Mouse (Mus musculus) intestine, embryonic 14.5 days (tissue): ENCODE data around the gene Mllt6. TPM values are rescaled to one million over a fixed set of nuclear protein-coding genes. Genes with fewer than 3 reads are reported as not detected.
"Not testable (repeated sequence)": the region's sequence is repeated elsewhere in the genome, so short reads cannot be mapped to it uniquely, and the experiment has no call there.

Source experiments
- ATAC-seq: fragments of 200-750 bp; cut with Nextera tagmentation; replicated peaks from 2 replicates; pipeline ENCODE4 v1.8.0; 2017; ENCODE audit warnings: low read depth, moderate number of reproducible peaks, moderate TSS enrichment, moderate library complexity; ENCODE audit not compliant: low FRiP score, low TSS enrichment
- DNase-seq: peaks from one replicate; pipeline ENCODE4 v3.0.0-alpha.2; 2018; ENCODE audit warnings: low spot score
- H3K27ac ChIP-seq: fragments of 300-500 bp; sonication (generic); 2 replicates; pipeline ENCODE4 v1.5.1; 2014; ENCODE audit warnings: low read depth, mild to moderate bottlenecking, control low read depth
- H3K27me3 ChIP-seq: fragments of 300-500 bp; sonication (generic); replicated peaks from 2 replicates; pipeline ENCODE4 v1.6.1; 2014; ENCODE audit warnings: low read length, control low read depth; ENCODE audit not compliant: control insufficient read depth, insufficient read depth
- H3K36me3 ChIP-seq: fragments of 300-500 bp; sonication (generic); 2 replicates; pipeline ENCODE4 v1.6.1; 2014; ENCODE audit warnings: low read length, control low read depth; ENCODE audit not compliant: control insufficient read depth, insufficient read depth
- H3K4me1 ChIP-seq: fragments of 300-500 bp; sonication (generic); replicated peaks from 2 replicates; pipeline ENCODE4 v1.6.1; 2014; ENCODE audit warnings: low read length, control low read depth, mixed read lengths; ENCODE audit not compliant: control insufficient read depth, insufficient read depth
- H3K4me2 ChIP-seq: fragments of 300-500 bp; sonication (generic); 2 replicates; pipeline ENCODE4 v1.6.1; 2014; ENCODE audit warnings: low read length
- H3K4me3 ChIP-seq: fragments of 300-500 bp; sonication (generic); 2 replicates; pipeline ENCODE4 v1.5.1; 2014; ENCODE audit warnings: low read depth, low read length, control low read depth, mixed read lengths
- H3K9ac ChIP-seq: fragments of 300-500 bp; sonication (generic); 2 replicates; pipeline ENCODE4 v1.6.1; 2014; ENCODE audit warnings: mild to moderate bottlenecking, low read length
- H3K9me3 ChIP-seq: fragments of 300-500 bp; sonication (generic); 2 replicates; pipeline ENCODE4 v1.6.1; 2016; ENCODE audit warnings: low read length, control low read depth; ENCODE audit not compliant: control insufficient read depth
- WGBS: fragments of 180-500 bp; shearing (Covaris S2); extraction: QIAGEN DNeasy Blood & Tissue Kit; methylation state at CpG from one replicate; pipeline ENCODE4 v1.1.7; 2014; 5-methylcytosine and 5-hydroxymethylcytosine counted together
- polyA plus RNA-seq: library from polyadenylated mRNA; unstranded; fragments of >200 nt; fragmentation: Nextera tagmentation; extraction: Ambion mirVana; gene quantifications from 2 replicates; pipeline ENCODE4 v1.2.1, GENCODE M21; 2014

Mllt6 gene
- polyA plus RNA-seq, 1 experiment from 2014 or later = 4.8 TPM

DNA sequence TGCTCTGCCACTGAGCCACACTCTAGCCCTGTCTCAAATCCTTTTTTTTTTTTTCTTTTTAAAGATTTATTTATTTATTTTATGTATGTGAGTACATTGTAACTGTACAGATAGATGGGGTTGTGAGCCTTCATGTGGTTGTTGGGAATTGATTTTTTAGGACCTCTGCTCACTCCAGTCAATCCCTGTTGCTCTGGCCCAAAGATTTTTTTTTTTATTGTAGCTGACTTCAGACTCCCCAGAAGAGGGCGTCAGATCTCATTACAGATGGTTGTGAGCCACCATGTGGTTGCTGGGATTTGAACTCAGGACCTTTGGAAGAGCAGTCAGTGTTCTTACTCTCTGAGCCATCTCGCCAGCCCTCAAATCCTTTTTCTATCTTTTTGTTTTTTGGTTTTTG, 46.9 kb downstream of the Mllt6 start:
- peaks cover 63% of the 10 kb centered on the region for H3K36me3 ChIP-seq
- not testable (repeated sequence) for ATAC-seq, H3K27me3 ChIP-seq, H3K4me3 ChIP-seq, H3K9me3 ChIP-seq, H3K4me1 ChIP-seq, H3K4me2 ChIP-seq, H3K9ac ChIP-seq, H3K27ac ChIP-seq, DNase-seq
- 84% methylated on average over 2 of the region's 2 CpGs for WGBS

DNA sequence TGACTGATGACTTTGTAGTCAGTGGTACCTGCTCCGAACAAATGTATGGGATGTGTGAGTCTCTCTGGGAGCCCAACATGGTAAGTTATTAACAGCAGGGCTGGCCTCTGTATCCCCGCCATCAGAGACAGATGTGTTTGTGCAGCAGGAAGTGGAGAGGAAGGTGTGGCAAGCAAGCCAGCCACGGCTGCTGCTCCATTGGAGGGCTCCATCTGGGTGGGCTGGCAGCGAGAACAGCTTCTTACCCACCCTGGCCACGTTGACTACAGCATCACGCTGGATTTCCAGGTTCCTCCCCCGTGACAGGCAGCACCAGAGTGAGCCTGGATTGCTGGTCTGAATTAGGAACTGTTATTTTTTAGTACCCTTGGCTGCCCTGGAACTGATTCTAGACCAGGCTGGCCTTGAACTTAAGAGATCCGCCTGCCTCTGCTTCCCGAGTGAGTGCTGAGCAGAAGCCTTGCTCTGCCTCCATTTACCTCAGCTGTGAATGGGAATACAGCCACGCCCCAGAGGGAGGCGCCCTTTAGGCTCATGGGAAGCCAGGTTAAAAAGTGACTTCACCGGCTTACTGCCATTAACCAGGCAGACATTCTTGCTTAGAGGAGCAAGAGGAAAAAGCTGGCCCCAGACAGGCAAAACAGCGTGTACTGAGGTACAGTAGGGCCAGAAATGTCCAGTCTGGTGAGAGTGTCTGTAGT, 48.1 kb downstream of the Mllt6 start:
- Histone ChIP-seq H3K27me3 (no peaks in the 10 kb centered on the region), H3K36me3 (peaks cover 58% of the 10 kb centered on the region), H3K9me3 (no peaks in the 10 kb centered on the region), H3K27ac (no peak overlapping the region), H3K4me2 (no peak overlapping the region), H3K4me1 (no peaks in the 10 kb centered on the region), H3K4me3 (no peak overlapping the region), H3K9ac (no peak overlapping the region)
- no peak for DNase-seq
- WGBS = 73% methylated on average over 13 of the region's 13 CpGs
- no peak for ATAC-seq

DNA sequence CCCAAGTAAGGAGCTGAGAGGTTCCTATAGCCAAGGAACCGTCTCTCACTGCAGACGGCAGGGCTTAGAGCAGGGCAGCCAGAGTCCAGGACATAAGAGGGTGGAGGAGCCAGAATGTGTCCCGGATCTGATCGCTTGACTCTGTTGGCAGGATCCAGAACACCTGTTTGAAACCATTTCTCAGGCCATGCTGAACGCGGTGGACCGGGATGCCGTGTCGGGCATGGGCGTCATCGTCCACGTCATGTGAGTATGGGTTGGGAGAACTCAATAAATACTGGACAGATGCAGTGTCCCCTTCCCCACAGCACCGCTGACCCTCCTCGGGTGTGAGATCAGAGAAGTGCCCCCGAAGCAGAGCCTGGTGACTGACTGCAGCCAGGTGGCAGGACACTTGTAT, 49.1 kb downstream of the Mllt6 start:
- 91% methylated on average over 15 of the region's 15 CpGs for WGBS
- Histone ChIP-seq H3K4me3 (no peak overlapping the region), H3K4me2 (no peak overlapping the region), H3K9ac (no peak overlapping the region), H3K27ac (no peak overlapping the region), H3K36me3 (peaks cover 58% of the 10 kb centered on the region), H3K4me1 (no peaks in the 10 kb centered on the region), H3K9me3 (no peaks in the 10 kb centered on the region), H3K27me3 (no peaks in the 10 kb centered on the region)
- DNase-seq (no peak), ATAC-seq (no peak)

DNA sequence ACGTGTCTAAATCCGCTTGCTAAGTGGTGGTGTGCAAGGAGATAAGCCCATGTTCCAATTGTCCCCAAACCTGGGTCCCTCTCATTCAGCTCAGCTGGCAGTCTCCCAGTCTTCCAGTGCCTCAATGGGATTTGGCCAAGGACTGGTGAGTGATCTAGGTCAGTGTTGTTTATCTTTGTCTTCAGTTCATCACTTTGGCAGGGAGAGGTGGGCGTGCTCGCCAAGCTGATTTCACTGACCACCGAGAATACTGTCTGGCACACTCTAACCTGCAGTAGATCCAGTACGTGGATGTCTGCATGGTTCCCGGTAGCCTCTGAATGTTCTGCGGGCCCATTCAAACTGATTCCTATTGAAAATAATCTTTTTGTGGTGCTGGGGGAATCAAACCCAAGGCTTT, 50.7 kb downstream of the Mllt6 start:
- Histone ChIP-seq H3K9ac (no peak overlapping the region), H3K27ac (no peak overlapping the region), H3K4me1 (no peaks in the 10 kb centered on the region), H3K36me3 (peaks cover 61% of the 10 kb centered on the region), H3K27me3 (no peaks in the 10 kb centered on the region), H3K4me3 (no peak overlapping the region), H3K4me2 (no peak overlapping the region), H3K9me3 (no peaks in the 10 kb centered on the region)
- no peak for DNase-seq
- ATAC-seq = no peak
- 88% methylated on average over 8 of the region's 8 CpGs for WGBS

DNA sequence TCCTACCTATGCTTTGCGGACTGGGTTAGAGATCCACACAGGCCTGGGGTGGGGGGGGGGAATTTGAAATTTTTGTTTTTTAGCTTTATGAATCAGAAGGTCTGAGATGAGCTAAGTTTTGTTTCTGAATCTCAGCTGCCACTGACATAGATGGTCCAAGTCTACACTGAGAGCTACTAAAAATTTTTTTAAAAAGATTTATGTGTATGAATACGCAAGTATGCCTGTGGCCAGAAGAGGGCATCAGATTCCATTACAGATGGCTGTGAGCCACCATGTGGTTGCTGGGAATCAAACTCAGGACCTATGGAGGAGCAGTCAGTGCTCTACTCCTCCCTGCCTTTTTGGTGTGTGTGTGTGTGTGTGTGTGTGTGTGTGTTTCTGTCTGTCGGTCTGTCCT, 51.1 kb downstream of the Mllt6 start:
- Histone ChIP-seq H3K27me3 (no peaks in the 10 kb centered on the region), H3K4me3 (no peak overlapping the region), H3K27ac (no peak overlapping the region), H3K9me3 (no peaks in the 10 kb centered on the region), H3K9ac (no peak overlapping the region), H3K4me1 (no peaks in the 10 kb centered on the region), H3K36me3 (peaks cover 61% of the 10 kb centered on the region), H3K4me2 (no peak overlapping the region)
- WGBS = 94% methylated on average over 3 of the region's 3 CpGs
- ATAC-seq (no peak), DNase-seq (no peak)

DNA sequence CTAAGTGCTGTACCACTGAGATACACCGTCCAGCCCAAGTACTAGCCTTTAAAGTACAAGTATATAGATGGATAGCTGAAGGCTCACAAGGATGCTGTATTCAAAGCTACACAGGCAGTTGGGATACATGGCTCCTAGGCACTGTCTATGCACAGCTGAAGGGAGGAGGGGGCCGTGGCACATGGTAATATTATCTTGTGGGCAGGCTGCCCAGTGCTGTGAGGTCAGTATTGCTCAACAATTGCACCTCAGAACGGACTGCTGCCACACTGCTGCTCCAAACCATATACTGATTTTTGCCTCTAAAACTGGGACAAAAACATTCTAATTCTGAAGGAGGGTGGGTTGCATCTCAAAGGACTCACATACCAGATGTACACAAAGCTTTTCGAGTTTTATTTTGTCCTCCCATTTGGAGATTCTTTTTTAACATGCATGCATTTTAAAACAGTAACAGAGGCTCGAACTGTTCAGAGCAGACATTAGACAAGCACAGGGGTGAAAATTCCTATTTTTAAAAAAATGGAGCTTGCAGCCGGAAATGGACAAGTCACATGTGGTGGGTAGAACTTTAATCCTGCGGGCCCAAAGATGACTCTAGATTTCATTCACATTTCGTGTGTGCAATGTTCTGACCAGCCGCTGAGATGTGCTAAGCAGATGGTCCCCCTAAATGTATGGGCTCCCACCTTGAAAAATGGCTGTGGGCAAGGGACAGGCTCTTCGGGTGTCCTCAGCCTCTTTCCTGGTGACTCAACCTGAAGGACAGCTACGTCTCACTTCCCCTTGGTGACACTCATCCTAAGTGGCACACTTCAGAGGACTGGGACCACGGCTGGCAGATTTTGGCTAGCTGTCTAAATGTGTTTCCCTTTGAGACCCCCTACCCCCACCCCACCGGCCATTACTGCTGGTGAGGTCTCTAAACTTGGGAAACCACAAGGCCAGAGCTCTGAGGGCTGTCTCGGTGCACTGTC, 51.9 kb downstream of the Mllt6 start:
- Histone ChIP-seq H3K27ac (no peak overlapping the region), H3K4me1 (no peaks in the 10 kb centered on the region), H3K9me3 (no peaks in the 10 kb centered on the region), H3K27me3 (no peaks in the 10 kb centered on the region), H3K4me3 (no peak overlapping the region), H3K9ac (no peak overlapping the region), H3K4me2 (no peak overlapping the region), H3K36me3 (peaks cover 68% of the 10 kb centered on the region)
- DNase-seq (no peak), ATAC-seq (no peak)
- WGBS = 90% methylated on average over 14 of the region's 14 CpGs

DNA sequence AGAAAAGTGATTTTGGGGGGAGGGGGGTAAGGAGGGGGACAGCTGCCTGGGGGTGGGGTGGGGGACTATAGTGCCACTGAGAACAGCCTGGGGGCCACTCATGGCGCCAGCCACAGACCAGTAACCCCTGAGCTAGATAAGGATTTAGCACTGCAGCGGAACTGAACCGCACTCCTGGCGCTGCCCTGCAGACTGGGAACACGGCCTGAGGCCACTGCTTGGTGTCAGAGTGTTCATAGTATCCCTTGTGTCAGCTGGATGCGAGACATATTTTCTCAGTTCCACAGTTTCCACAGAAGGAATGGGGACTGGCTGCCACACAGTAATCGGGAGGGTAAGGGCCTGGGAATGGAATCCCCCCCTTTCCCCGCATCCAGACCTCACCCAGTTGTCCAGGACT, 52.8 kb downstream of the Mllt6 start:
- H3K36me3 ChIP-seq = peaks cover 77% of the 10 kb centered on the region
- H3K4me2 ChIP-seq = no peak overlapping the region
- no peak for DNase-seq
- no peak overlapping the region for H3K27ac ChIP-seq
- WGBS = 90% methylated on average over 8 of the region's 8 CpGs
- no peak overlapping the region for H3K9ac ChIP-seq
- no peaks in the 10 kb centered on the region for H3K27me3 ChIP-seq
- ATAC-seq = no peak
- no peak overlapping the region for H3K4me3 ChIP-seq
- H3K4me1 ChIP-seq = no peaks in the 10 kb centered on the region
- H3K9me3 ChIP-seq = no peaks in the 10 kb centered on the region

DNA sequence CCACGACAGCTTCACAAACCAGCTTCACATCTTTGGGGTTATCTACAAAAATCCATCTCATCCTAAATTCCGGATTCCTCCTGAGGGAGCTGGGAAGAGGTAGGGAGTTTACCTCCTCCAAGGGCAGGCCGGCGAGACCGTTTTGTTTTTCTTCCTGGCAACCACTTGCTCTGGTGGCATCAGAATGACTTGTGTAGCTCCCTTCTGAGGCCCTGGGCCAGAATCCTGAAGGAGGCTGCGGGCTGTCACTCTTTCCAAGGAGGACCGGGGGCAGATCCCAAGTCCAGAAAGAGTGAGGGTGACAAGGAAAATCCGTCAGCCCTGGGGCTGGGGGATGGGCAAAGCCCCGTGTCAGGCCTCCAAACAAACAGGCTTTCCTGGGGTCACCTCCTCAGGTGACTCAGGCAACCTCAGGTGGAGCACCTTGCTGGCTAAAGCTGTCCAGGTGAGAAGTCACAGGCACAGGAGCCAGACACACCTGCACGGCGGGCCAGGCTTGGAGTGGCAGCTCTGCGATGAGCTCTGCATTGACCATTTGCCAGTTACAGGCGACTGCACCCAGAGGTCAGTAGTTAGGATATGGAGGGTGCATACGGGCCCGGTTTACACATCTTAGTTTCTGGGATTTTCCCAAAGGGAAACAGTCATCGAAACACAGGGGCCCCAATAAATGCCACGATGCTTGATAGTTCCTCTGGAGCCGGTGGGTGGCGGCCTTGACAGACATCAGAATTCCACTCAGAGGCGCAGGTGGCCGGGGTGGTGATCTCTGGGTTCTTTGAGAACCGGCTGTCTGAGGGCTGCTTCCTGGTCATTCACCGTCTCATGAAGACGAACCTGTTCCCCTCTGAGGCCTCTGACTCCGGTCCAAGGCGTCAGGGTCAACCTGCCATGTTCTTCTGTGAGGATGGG, 54.4 kb downstream of the Mllt6 start:
- H3K36me3 ChIP-seq = peaks cover 78% of the 10 kb centered on the region
- ATAC-seq (no peak), DNase-seq (no peak)
- H3K9ac ChIP-seq = no peak overlapping the region
- no peak overlapping the region for H3K4me3 ChIP-seq
- peaks cover 4% of the 10 kb centered on the region; the same call in 1 of the 2 replicates for H3K9me3 ChIP-seq
- no peak overlapping the region for H3K4me2 ChIP-seq
- WGBS = 85% methylated on average over 26 of the region's 26 CpGs
- H3K27me3 ChIP-seq = no peaks in the 10 kb centered on the region
- no peaks in the 10 kb centered on the region for H3K4me1 ChIP-seq
- no peak overlapping the region for H3K27ac ChIP-seq
